In genomic region chr2:146147306-146147705, GRCm38 (mm10) we compare ENCODE assay signal across 32 mouse cellular contexts.
"Had no signal": no experiment of that assay in that cellular context is flagged by ENCODE, and none has a peak within 500 bp of the region (broad histone marks: within the 10 kb centered on the region; RNA-seq: fewer than 3 reads in every experiment).

No protein-coding gene starts in this region.

- DNase-seq: left cerebral cortex, postnatal 4 days; liver; liver, embryonic 13.5 days; liver, postnatal 0 days; lung, adult 18-20 months; lung, adult 2 months; lung, embryonic 14.5 days; lung, postnatal 10 days; lung, postnatal 14 days; lung, postnatal 36 days; lung, postnatal 4 days; midbrain, embryonic 14.5 days had no signal

- H3K9ac ChIP-seq: limb, embryonic 12.5 days; limb, embryonic 13.5 days; limb, embryonic 15.5 days; liver, embryonic 12.5 days; liver, embryonic 13.5 days; liver, embryonic 14.5 days; liver, embryonic 15.5 days; liver, postnatal 0 days; lung, embryonic 14.5 days; lung, embryonic 15.5 days; midbrain, embryonic 12.5 days; midbrain, embryonic 13.5 days; midbrain, embryonic 15.5 days; neural tube, embryonic 12.5 days had no signal

- H3K27me3 ChIP-seq: limb, embryonic 12.5 days; limb, embryonic 13.5 days; limb, embryonic 15.5 days; liver, embryonic 12.5 days; liver, embryonic 13.5 days; liver, embryonic 15.5 days; lung, embryonic 15.5 days; midbrain, embryonic 12.5 days; midbrain, embryonic 13.5 days; midbrain, embryonic 15.5 days; neural tube, embryonic 12.5 days had no signal

- ATAC-seq: liver, embryonic 12.5 days; liver, postnatal 0 days; lung, postnatal 0 days; midbrain, embryonic 13.5 days; midbrain, embryonic 15.5 days; midbrain, embryonic 16.5 days had no signal

- H3K4me3 ChIP-seq: limb, embryonic 10.5 days; limb, embryonic 12.5 days; limb, embryonic 13.5 days; limb, embryonic 15.5 days; liver, embryonic 12.5 days; liver, embryonic 13.5 days; liver, embryonic 15.5 days; lung, embryonic 15.5 days; megakaryocyte, embryonic 14.5 days; midbrain, embryonic 10.5 days; midbrain, embryonic 12.5 days; midbrain, embryonic 13.5 days; midbrain, embryonic 15.5 days; myocyte; neural tube, embryonic 12.5 days had no signal

- H3K27ac ChIP-seq: limb, embryonic 10.5 days; limb, embryonic 12.5 days; limb, embryonic 13.5 days; limb, embryonic 15.5 days; liver, embryonic 12.5 days; liver, embryonic 13.5 days; liver, embryonic 14.5 days; liver, embryonic 15.5 days; lung, embryonic 15.5 days; macrophage; midbrain, embryonic 10.5 days; midbrain, embryonic 12.5 days; midbrain, embryonic 13.5 days; midbrain, embryonic 15.5 days; neural tube, embryonic 12.5 days had no signal

- H3K4me2 ChIP-seq: limb, embryonic 12.5 days; limb, embryonic 13.5 days; limb, embryonic 15.5 days; liver, embryonic 11.5 days; liver, embryonic 12.5 days; liver, embryonic 13.5 days; liver, embryonic 15.5 days; lung, embryonic 14.5 days; lung, embryonic 15.5 days; midbrain, embryonic 11.5 days; midbrain, embryonic 12.5 days; midbrain, embryonic 13.5 days; midbrain, embryonic 15.5 days; neural tube, embryonic 12.5 days had no signal

- H3K4me1 ChIP-seq: limb, embryonic 10.5 days; limb, embryonic 12.5 days; limb, embryonic 13.5 days; limb, embryonic 15.5 days; liver, embryonic 12.5 days; liver, embryonic 13.5 days; liver, embryonic 15.5 days; lung, embryonic 15.5 days; megakaryocyte, embryonic 14.5 days; midbrain, embryonic 10.5 days; midbrain, embryonic 12.5 days; midbrain, embryonic 13.5 days; midbrain, embryonic 15.5 days; neural tube, embryonic 12.5 days had no signal

- H3K9me3 ChIP-seq: limb, embryonic 10.5 days; limb, embryonic 12.5 days; limb, embryonic 13.5 days; limb, embryonic 15.5 days; liver, embryonic 12.5 days; liver, embryonic 13.5 days; liver, embryonic 15.5 days; lung, embryonic 15.5 days; midbrain, embryonic 12.5 days; midbrain, embryonic 15.5 days; neural tube, embryonic 12.5 days had no signal

- H3K36me3 ChIP-seq: limb, embryonic 10.5 days; limb, embryonic 12.5 days; limb, embryonic 13.5 days; limb, embryonic 15.5 days; liver, embryonic 12.5 days; liver, embryonic 13.5 days; liver, embryonic 15.5 days; lung, embryonic 15.5 days; midbrain, embryonic 10.5 days; midbrain, embryonic 12.5 days; midbrain, embryonic 13.5 days; midbrain, embryonic 15.5 days; neural tube, embryonic 12.5 days had no signal
